Mouse (Mus musculus) kidney, adult 8-10 months (tissue): ENCODE measurements around the gene Gpr152.
A peak's percentile ranks its signal among the peaks of the same experiment; 100 is the strongest.
"Not testable (repeated sequence)": the region's sequence is repeated elsewhere in the genome, so short reads cannot be mapped to it uniquely, and the experiment has no call there.

Experiments
- DNase-seq, 2 experiments: peaks; one replicate each; pipeline ENCODE4 v3.0.0; 2022

Gpr152 gene

GRCm38 (mm10) chr19:4112063-4112960, 27.3 kb upstream of the Gpr152 start:
- DNase-seq: no peak

GRCm38 (mm10) chr19:4113186-4113805, 26.3 kb upstream of the Gpr152 start:
- DNase-seq: peak; percentile 83 to 92

GRCm38 (mm10) chr19:4113806-4114230, 25.8 kb upstream of the Gpr152 start:
- DNase-seq: peak in 1 of 2 experiments; percentile 48

- no peak for DNase-seq
Measured at GRCm38 (mm10) chr19:4114551-4114950, 25.0 kb upstream of the Gpr152 start.

- no peak for DNase-seq
Measured at GRCm38 (mm10) chr19:4115144-4115543, 24.4 kb upstream of the Gpr152 start.

GRCm38 (mm10) chr19:4115816-4116215, 23.8 kb upstream of the Gpr152 start:
- DNase-seq: no peak

GRCm38 (mm10) chr19:4117006-4117405, 22.6 kb upstream of the Gpr152 start:
- no peak for DNase-seq

- no peak for DNase-seq
Measured at GRCm38 (mm10) chr19:4118350-4118749, 21.2 kb upstream of the Gpr152 start.

- DNase-seq: no peak
Measured at GRCm38 (mm10) chr19:4119716-4120487, 19.7 kb upstream of the Gpr152 start.

GRCm38 (mm10) chr19:4120496-4120895, 19.1 kb upstream of the Gpr152 start:
- no peak for DNase-seq

- peak; percentile 99 for DNase-seq
Measured at GRCm38 (mm10) chr19:4121097-4121805, 18.3 kb upstream of the Gpr152 start.

GRCm38 (mm10) chr19:4121896-4122295, 17.7 kb upstream of the Gpr152 start:
- DNase-seq: not testable (repeated sequence)

- no peak for DNase-seq
Measured at GRCm38 (mm10) chr19:4122411-4123370, 16.9 kb upstream of the Gpr152 start.

- DNase-seq: no peak
Measured at GRCm38 (mm10) chr19:4124432-4124831, 15.2 kb upstream of the Gpr152 start.

GRCm38 (mm10) chr19:4125268-4125667, 14.3 kb upstream of the Gpr152 start:
- DNase-seq: not testable (repeated sequence)

GRCm38 (mm10) chr19:4125741-4126696, 13.6 kb upstream of the Gpr152 start, which contains the start of gene Aip:
TSS of gene Aip (minus strand) at chr19:4125858.
- DNase-seq: peak; percentile 98 to 99

GRCm38 (mm10) chr19:4126759-4127495, 12.7 kb upstream of the Gpr152 start:
- DNase-seq: no peak

GRCm38 (mm10) chr19:4129462-4129861, 10.1 kb upstream of the Gpr152 start:
- DNase-seq: no peak

- DNase-seq: no peak
Measured at GRCm38 (mm10) chr19:4130106-4130505, 9.5 kb upstream of the Gpr152 start.
